21 mouse cellular contexts compared by ENCODE assay signal in genomic region chr15:25702602-25703001, GRCm38 (mm10).
"Had no signal": no experiment of that assay in that cellular context is flagged by ENCODE, and none has a peak within 500 bp of the region (broad histone marks: within the 10 kb centered on the region; RNA-seq: fewer than 3 reads in every experiment).

No protein-coding gene starts in this region.

- H3K27me3 ChIP-seq: kidney, embryonic 15.5 days; limb, embryonic 12.5 days; limb, embryonic 15.5 days; midbrain, embryonic 12.5 days; neural tube, embryonic 13.5 days had no signal

- H3K9ac ChIP-seq: kidney, embryonic 15.5 days; limb, embryonic 12.5 days; limb, embryonic 15.5 days; liver, embryonic 14.5 days; liver, postnatal 0 days; lung, embryonic 14.5 days; midbrain, embryonic 12.5 days; neural tube, embryonic 13.5 days had no signal

- ATAC-seq: inflammation-experienced regulatory T-cells, adult 6 months; intestine, embryonic 16.5 days; liver, postnatal 0 days; midbrain, embryonic 16.5 days had no signal

- H3K27ac ChIP-seq: kidney, embryonic 15.5 days; limb, embryonic 12.5 days; limb, embryonic 15.5 days; liver, embryonic 14.5 days; midbrain, embryonic 12.5 days; neural tube, embryonic 13.5 days had no signal

- DNase-seq: kidney, adult 8-10 months; left cerebral cortex, postnatal 4 days; liver, postnatal 0 days; lung, embryonic 14.5 days; lung, postnatal 14 days; lung, postnatal 4 days; retina, postnatal 1 day; thymus, adult 2 months; thymus, postnatal 14 days; thymus, postnatal 4 days had no signal

- H3K36me3 ChIP-seq: neural tube, embryonic 13.5 days had no signal

- H3K9me3 ChIP-seq: kidney, embryonic 15.5 days; limb, embryonic 15.5 days; neural tube, embryonic 13.5 days had no signal

- H3K4me1 ChIP-seq: midbrain, embryonic 12.5 days; neural tube, embryonic 13.5 days had no signal

- H3K4me3 ChIP-seq: kidney, embryonic 15.5 days; limb, embryonic 12.5 days; limb, embryonic 15.5 days; midbrain, embryonic 12.5 days; myocyte; neural tube, embryonic 13.5 days had no signal

- H3K4me2 ChIP-seq: kidney, embryonic 15.5 days; limb, embryonic 12.5 days; limb, embryonic 15.5 days; liver, embryonic 11.5 days; lung, embryonic 14.5 days; midbrain, embryonic 12.5 days; neural tube, embryonic 13.5 days had no signal
